Mouse (Mus musculus): ENCODE results near the gene Smyd3. TPM values are rescaled to one million over a fixed set of nuclear protein-coding genes. Genes with fewer than 3 reads are reported as not detected.
A peak's percentile ranks its signal among the peaks of the same experiment; 100 is the strongest.

Smyd3 gene
- polyA plus RNA-seq, 1 experiment from 2014 or later = 18.3 TPM

DNA sequence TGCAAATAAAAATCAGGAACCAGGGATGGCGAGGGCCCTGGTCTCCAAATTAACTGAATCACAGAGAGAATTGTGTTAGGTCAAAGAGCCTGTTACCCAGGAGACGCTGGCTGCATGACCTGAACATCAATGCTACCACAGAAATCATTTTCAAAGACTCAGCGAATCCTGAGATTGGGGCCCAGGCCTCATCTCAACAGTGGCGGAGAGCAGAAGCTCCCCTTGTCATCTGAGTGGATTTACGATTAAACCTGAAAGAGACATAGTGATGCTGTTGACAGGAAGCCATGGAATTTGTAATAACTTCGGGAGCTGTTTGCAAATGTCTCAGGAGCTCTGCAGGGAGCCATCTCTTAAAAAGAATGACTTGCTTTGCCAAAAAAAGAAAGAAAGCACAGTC is 355.9 kb downstream of the Smyd3 start:
- TF ChIP-seq CTCF (IDR thresholded peaks at IDR 0.05; ENCODE audit: low read depth) = no peak
- whole genome bisulfite sequencing = 65% methylated on average over 6 of the region's 6 CpGs
- Histone ChIP-seq H3K27ac (no peak overlapping the region), H3K36me3 (ENCODE audit: insufficient read depth, low read length) (no peaks in the 10 kb centered on the region), H3K27me3 (ENCODE audit: insufficient read depth, low read length) (no peaks in the 10 kb centered on the region), H3K9me3 (replicated peaks; ENCODE audit: low read length) (no peaks in the 10 kb centered on the region), H3K4me3 (replicated peaks; ENCODE audit: low read depth, low read length) (no peak overlapping the region), H3K9ac (ENCODE audit: low read depth, low read length) (no peak overlapping the region), H3K4me2 (ENCODE audit: low read length) (no peak overlapping the region), H3K4me1 (replicated peaks; ENCODE audit: insufficient read depth, low read length) (no peaks in the 10 kb centered on the region)
- no peak for ATAC-seq (replicated peaks; ENCODE audit: low FRiP score, low read depth)
- no peak for DNase-seq (ENCODE audit: low spot score)

DNA sequence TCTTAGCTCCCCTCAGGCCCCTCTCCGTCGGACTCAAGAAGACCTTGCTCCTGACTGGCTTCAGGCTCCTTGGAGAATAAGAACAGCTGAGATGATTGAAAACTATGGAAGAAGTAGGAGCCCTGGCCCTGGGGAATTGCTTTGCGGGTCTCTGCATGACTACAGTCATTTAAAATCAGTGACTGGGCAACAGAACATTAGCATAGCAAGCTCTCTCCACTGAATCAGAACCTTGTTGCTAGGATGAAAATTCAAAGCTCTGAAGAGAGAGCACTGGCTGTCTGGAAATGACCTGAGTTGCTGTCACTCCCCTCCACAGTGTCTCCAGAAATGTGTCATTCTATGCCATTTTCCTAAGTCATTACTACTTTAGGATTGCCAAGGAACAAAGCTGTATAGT is 357.1 kb downstream of the Smyd3 start:
- WGBS = 69% methylated on average over 3 of the region's 3 CpGs
- Histone ChIP-seq H3K4me1 (replicated peaks; ENCODE audit: insufficient read depth, low read length) (no peaks in the 10 kb centered on the region), H3K27ac (no peak overlapping the region), H3K4me3 (replicated peaks; ENCODE audit: low read depth, low read length) (no peak overlapping the region), H3K36me3 (ENCODE audit: insufficient read depth, low read length) (no peaks in the 10 kb centered on the region), H3K9ac (ENCODE audit: low read depth, low read length) (no peak overlapping the region), H3K4me2 (ENCODE audit: low read length) (no peak overlapping the region), H3K9me3 (replicated peaks; ENCODE audit: low read length) (no peaks in the 10 kb centered on the region), H3K27me3 (ENCODE audit: insufficient read depth, low read length) (no peaks in the 10 kb centered on the region)
- DNase-seq (ENCODE audit: low spot score) (no peak), ATAC-seq (replicated peaks; ENCODE audit: low FRiP score, low read depth) (no peak)
- TF ChIP-seq CTCF (IDR thresholded peaks at IDR 0.05; ENCODE audit: low read depth) = no peak

DNA sequence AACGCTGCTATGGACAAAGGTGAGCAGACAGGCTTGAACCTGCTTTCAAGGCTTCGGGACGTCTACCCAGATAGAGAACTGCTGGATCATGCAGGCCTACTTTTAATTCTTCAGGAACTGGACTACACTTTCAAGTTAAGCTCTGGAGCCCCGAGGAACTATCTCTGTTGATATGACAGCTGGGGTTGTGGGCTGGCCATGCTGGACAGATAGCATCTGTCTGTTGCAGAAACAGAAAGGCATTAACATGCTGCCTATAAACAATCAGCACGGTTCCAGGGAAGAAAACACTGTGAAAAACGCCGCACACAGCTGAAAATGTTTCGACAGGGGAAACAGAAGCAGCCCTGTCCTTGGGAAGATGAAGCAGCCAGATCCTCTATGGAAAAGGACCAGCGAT is 365.5 kb downstream of the Smyd3 start:
- no peaks in the 10 kb centered on the region for H3K4me1 ChIP-seq (replicated peaks; ENCODE audit: insufficient read depth, low read length)
- H3K4me3 ChIP-seq (replicated peaks; ENCODE audit: low read depth, low read length) = no peak overlapping the region
- ATAC-seq (replicated peaks; ENCODE audit: low FRiP score, low read depth) (no peak), DNase-seq (ENCODE audit: low spot score) (peak; percentile 45)
- H3K27me3 ChIP-seq (ENCODE audit: insufficient read depth, low read length) = no peaks in the 10 kb centered on the region
- no peak overlapping the region for H3K9ac ChIP-seq (ENCODE audit: low read depth, low read length)
- H3K4me2 ChIP-seq (ENCODE audit: low read length) = no peak overlapping the region
- TF ChIP-seq CTCF (IDR thresholded peaks at IDR 0.05; ENCODE audit: low read depth) = no peak
- no peaks in the 10 kb centered on the region for H3K9me3 ChIP-seq (replicated peaks; ENCODE audit: low read length)
- no peaks in the 10 kb centered on the region for H3K36me3 ChIP-seq (ENCODE audit: insufficient read depth, low read length)
- H3K27ac ChIP-seq = no peak overlapping the region
- WGBS = 68% methylated on average over 9 of the region's 9 CpGs

DNA sequence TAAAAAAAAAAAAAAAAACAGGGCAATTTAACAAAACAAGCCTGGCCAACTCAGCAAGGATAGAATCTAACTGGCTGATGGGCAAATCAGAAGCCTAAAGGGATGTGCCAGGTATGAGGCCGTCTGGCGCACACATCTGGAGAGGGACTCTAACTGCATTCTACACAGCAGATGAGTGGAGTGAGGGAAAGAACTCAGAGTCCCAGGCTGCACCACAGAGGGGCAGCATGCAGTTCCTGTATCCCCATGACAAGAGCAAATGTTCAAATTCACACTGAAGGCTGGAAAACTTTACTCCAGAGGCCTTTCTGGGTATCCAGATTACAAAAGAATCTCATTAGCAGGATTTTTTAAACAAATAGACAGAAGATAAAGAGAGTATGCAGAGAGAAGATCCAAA is 366.6 kb downstream of the Smyd3 start:
- Histone ChIP-seq H3K27me3 (ENCODE audit: insufficient read depth, low read length) (no peaks in the 10 kb centered on the region), H3K27ac (no peak overlapping the region), H3K9ac (ENCODE audit: low read depth, low read length) (no peak overlapping the region), H3K4me1 (replicated peaks; ENCODE audit: insufficient read depth, low read length) (no peaks in the 10 kb centered on the region), H3K36me3 (ENCODE audit: insufficient read depth, low read length) (no peaks in the 10 kb centered on the region), H3K9me3 (replicated peaks; ENCODE audit: low read length) (no peaks in the 10 kb centered on the region), H3K4me2 (ENCODE audit: low read length) (no peak overlapping the region), H3K4me3 (replicated peaks; ENCODE audit: low read depth, low read length) (no peak overlapping the region)
- DNase-seq (ENCODE audit: low spot score) (peak; percentile 18), ATAC-seq (replicated peaks; ENCODE audit: low FRiP score, low read depth) (no peak)
- TF ChIP-seq CTCF (IDR thresholded peaks at IDR 0.05; ENCODE audit: low read depth) = no peak
- WGBS = 86% methylated on average over 2 of the region's 2 CpGs

DNA sequence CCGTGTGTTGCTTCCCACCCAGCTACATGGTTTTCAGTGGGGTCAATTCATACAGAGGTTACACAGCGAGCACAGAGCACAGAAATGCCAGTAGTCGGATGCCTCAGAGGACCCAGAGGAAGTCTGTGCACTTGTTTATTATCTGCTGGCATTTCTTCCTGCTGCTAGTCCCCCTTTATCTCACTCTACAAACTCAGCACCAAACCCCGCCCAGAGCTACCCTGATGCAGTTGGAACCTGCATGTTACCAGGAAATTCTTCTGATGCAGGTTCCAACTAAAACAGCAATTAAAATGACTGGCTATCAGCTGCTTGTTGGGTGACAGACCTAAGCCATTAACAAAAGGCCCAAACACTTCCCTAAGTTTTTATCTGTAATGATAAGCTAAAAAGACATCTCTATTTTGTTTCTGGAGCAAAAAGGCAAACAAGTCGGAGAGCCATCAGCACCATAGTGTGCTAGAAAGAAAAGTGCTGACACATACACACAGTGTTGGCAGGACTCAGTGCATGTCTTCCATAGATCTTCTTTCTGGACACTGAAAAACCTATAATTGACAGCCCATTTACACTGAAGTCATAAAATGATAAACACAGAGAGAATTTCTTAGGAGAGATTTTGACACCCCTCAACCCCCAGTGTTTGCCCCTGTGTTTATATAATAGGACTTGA is 368.2 kb downstream of the Smyd3 start:
- Histone ChIP-seq H3K4me3 (replicated peaks; ENCODE audit: low read depth, low read length) (no peak overlapping the region), H3K9me3 (replicated peaks; ENCODE audit: low read length) (no peaks in the 10 kb centered on the region), H3K9ac (ENCODE audit: low read depth, low read length) (no peak overlapping the region), H3K27ac (no peak overlapping the region), H3K4me2 (ENCODE audit: low read length) (no peak overlapping the region), H3K27me3 (ENCODE audit: insufficient read depth, low read length) (no peaks in the 10 kb centered on the region), H3K4me1 (replicated peaks; ENCODE audit: insufficient read depth, low read length) (no peaks in the 10 kb centered on the region), H3K36me3 (ENCODE audit: insufficient read depth, low read length) (no peaks in the 10 kb centered on the region)
- no peak for ATAC-seq (replicated peaks; ENCODE audit: low FRiP score, low read depth)
- DNase-seq (ENCODE audit: low spot score) = no peak
- WGBS = 68% methylated on average over 5 of the region's 5 CpGs
- no peak for TF ChIP-seq CTCF (IDR thresholded peaks at IDR 0.05; ENCODE audit: low read depth)

DNA sequence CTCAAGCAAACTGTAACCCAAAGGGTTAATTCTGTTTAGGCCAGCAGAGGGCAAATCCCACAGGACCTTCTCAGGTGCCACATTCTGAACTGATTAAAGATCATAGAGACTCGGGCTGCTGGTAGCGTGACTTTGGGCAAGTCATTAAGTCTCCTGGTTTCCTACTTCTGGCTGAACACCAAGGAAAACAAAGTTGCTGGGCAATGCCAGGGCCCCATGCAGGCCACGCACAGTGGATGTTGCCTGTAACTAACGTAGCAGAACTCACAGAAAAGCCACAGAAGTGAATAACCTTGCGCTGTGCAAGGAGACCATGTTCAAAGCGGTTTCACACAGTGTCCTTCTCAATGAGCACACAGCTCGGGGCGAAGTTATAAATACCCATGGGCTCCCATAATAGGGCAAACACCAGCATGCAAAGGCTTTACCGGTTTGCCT is 371.1 kb downstream of the Smyd3 start:
- DNase-seq (ENCODE audit: low spot score) (peak; percentile 52), ATAC-seq (replicated peaks; ENCODE audit: low FRiP score, low read depth) (peak; percentile 37; the same call in 1 of the 2 replicates)
- Histone ChIP-seq H3K36me3 (ENCODE audit: insufficient read depth, low read length) (no peaks in the 10 kb centered on the region), H3K9me3 (replicated peaks; ENCODE audit: low read length) (no peaks in the 10 kb centered on the region), H3K4me1 (replicated peaks; ENCODE audit: insufficient read depth, low read length) (0 out of 2 replicates have a peak, but pooled peaks cover 6% of the 10 kb centered on the region), H3K27ac (0 out of 2 replicates have a peak overlapping the region, but pooled peaks have one; percentile 31), H3K4me3 (replicated peaks; ENCODE audit: low read depth, low read length) (no peak overlapping the region), H3K9ac (ENCODE audit: low read depth, low read length) (no peak overlapping the region), H3K27me3 (ENCODE audit: insufficient read depth, low read length) (no peaks in the 10 kb centered on the region), H3K4me2 (ENCODE audit: low read length) (no peak overlapping the region)
- WGBS = 48% methylated on average over 9 of the region's 9 CpGs
- peak; percentile 44; the same call in 1 of the 2 replicates for TF ChIP-seq CTCF (IDR thresholded peaks at IDR 0.05; ENCODE audit: low read depth)
